17 mouse cellular contexts compared by ENCODE assay signal in genomic region chr11:88372589-88372988, GRCm38 (mm10).
DNase-seq lines count a peak whose midpoint lies in the region; ATAC-seq lines count a peak whose summit lies in the region.
"Had no signal": no experiment of that assay in that cellular context is flagged by ENCODE, and none has a peak within 500 bp of the region (broad histone marks: within the 10 kb centered on the region; RNA-seq: fewer than 3 reads in every experiment).

No protein-coding gene starts in this region.

- no peak for DNase-seq in hindbrain, embryonic 10.5 days (ENCODE audit: low spot score)
- no peak for DNase-seq in hindbrain, embryonic 11.5 days (ENCODE audit: low spot score)
- no peak for DNase-seq in embryonic facial prominence, embryonic 14.5 days (ENCODE audit: low spot score)
- DNase-seq in layer of hippocampus, adult 18-20 months (ENCODE audit: low spot score in 2 of 2) = peak; percentile 32 to 69
- no peak for DNase-seq in urinary bladder, adult 18-20 months (ENCODE audit: low spot score in 2 of 2)
- DNase-seq in adrenal gland, postnatal 4 days (ENCODE audit: low spot score in 2 of 2) = no peak
- DNase-seq in left cerebral cortex, adult 8-10 months (ENCODE audit: low spot score in 2 of 2) = no peak
- DNase-seq: adrenal gland, adult 2 months; B cell, adult 2 months; cerebellum, adult 9-11 months; heart, adult 18-20 months; lung, embryonic 14.5 days; thymus, postnatal 25 days had no signal

- 87% methylated on average over 4 of the region's 4 CpGs for WGBS in hindbrain, embryonic 10.5 days
- 91% methylated on average over 4 of the region's 4 CpGs for WGBS in hindbrain, embryonic 11.5 days
- WGBS in embryonic facial prominence, embryonic 14.5 days = 68% methylated on average over 4 of the region's 4 CpGs
- WGBS in midbrain, embryonic 15.5 days = 68% methylated on average over 4 of the region's 4 CpGs

- no peak for ATAC-seq in hindbrain, embryonic 11.5 days (ENCODE audit: low FRiP score)
- no peak for ATAC-seq in embryonic facial prominence, embryonic 14.5 days (ENCODE audit: low read depth)
- no peak for ATAC-seq in midbrain, embryonic 15.5 days (replicated peaks)
- ATAC-seq: inflammation-experienced regulatory T-cells, adult 6 months had no signal

- no peak overlapping the region for H3K9ac ChIP-seq in hindbrain, embryonic 11.5 days (ENCODE audit: low read depth, low read length)
- H3K9ac ChIP-seq in embryonic facial prominence, embryonic 14.5 days (ENCODE audit: low read depth, low read length) = no peak overlapping the region
- H3K9ac ChIP-seq in midbrain, embryonic 15.5 days = no peak overlapping the region
- H3K9ac ChIP-seq: kidney, embryonic 15.5 days; lung, embryonic 14.5 days had no signal

- 0 out of 2 replicates have a peak overlapping the region, but pooled peaks have one; percentile 53 for H3K27ac ChIP-seq in hindbrain, embryonic 10.5 days
- H3K27ac ChIP-seq in hindbrain, embryonic 11.5 days (ENCODE audit: low read depth, low read length) = no peak overlapping the region
- 0 out of 2 replicates have a peak overlapping the region, but pooled peaks have one; percentile 8 for H3K27ac ChIP-seq in embryonic facial prominence, embryonic 14.5 days (replicated peaks; ENCODE audit: low read depth, low read length)
- H3K27ac ChIP-seq in midbrain, embryonic 15.5 days = peak overlapping the region; percentile 49

- no peaks in the 10 kb centered on the region for H3K27me3 ChIP-seq in hindbrain, embryonic 10.5 days (ENCODE audit: insufficient read depth, poor library complexity, severe bottlenecking)
- H3K27me3 ChIP-seq in hindbrain, embryonic 11.5 days (ENCODE audit: control insufficient read depth, insufficient read depth, low read length) = no peaks in the 10 kb centered on the region
- no peaks in the 10 kb centered on the region for H3K27me3 ChIP-seq in embryonic facial prominence, embryonic 14.5 days (replicated peaks; ENCODE audit: control insufficient read depth, insufficient read depth, low read length)
- H3K27me3 ChIP-seq in midbrain, embryonic 15.5 days (replicated peaks) = no peaks in the 10 kb centered on the region
- H3K27me3 ChIP-seq: kidney, embryonic 15.5 days; megakaryocyte, embryonic 14.5 days had no signal

- H3K4me2 ChIP-seq in hindbrain, embryonic 11.5 days (replicated peaks; ENCODE audit: low read depth, low read length) = no peak overlapping the region
- no peak overlapping the region for H3K4me2 ChIP-seq in embryonic facial prominence, embryonic 14.5 days (ENCODE audit: low read depth, low read length)
- H3K4me2 ChIP-seq in midbrain, embryonic 15.5 days = no peak overlapping the region
- H3K4me2 ChIP-seq: kidney, embryonic 15.5 days; lung, embryonic 14.5 days had no signal

- H3K4me1 ChIP-seq in hindbrain, embryonic 10.5 days (replicated peaks) = peaks cover 26% of the 10 kb centered on the region
- H3K4me1 ChIP-seq in hindbrain, embryonic 11.5 days (replicated peaks; ENCODE audit: control insufficient read depth, insufficient read depth, low read length) = no peaks in the 10 kb centered on the region
- H3K4me1 ChIP-seq in embryonic facial prominence, embryonic 14.5 days (ENCODE audit: control insufficient read depth, insufficient read depth, low read length) = peaks cover 6% of the 10 kb centered on the region; the same call in 1 of the 2 replicates
- H3K4me1 ChIP-seq in midbrain, embryonic 15.5 days = peaks cover 26% of the 10 kb centered on the region

- peaks cover 72% of the 10 kb centered on the region for H3K36me3 ChIP-seq in hindbrain, embryonic 10.5 days
- H3K36me3 ChIP-seq in hindbrain, embryonic 11.5 days (ENCODE audit: control insufficient read depth, insufficient read depth, low read length) = no peaks in the 10 kb centered on the region
- H3K36me3 ChIP-seq in embryonic facial prominence, embryonic 14.5 days (ENCODE audit: control insufficient read depth, insufficient read depth, low read length) = peaks cover 6% of the 10 kb centered on the region; the same call in 1 of the 2 replicates
- no peaks in the 10 kb centered on the region for H3K36me3 ChIP-seq in midbrain, embryonic 15.5 days (replicated peaks)

- no peak overlapping the region for H3K4me3 ChIP-seq in hindbrain, embryonic 10.5 days
- no peak overlapping the region for H3K4me3 ChIP-seq in hindbrain, embryonic 11.5 days (ENCODE audit: low read depth, low read length)
- no peak overlapping the region for H3K4me3 ChIP-seq in embryonic facial prominence, embryonic 14.5 days (ENCODE audit: low read depth, low read length)
- no peak overlapping the region for H3K4me3 ChIP-seq in midbrain, embryonic 15.5 days
- H3K4me3 ChIP-seq: kidney, embryonic 15.5 days; megakaryocyte, embryonic 14.5 days had no signal

- H3K9me3 ChIP-seq in hindbrain, embryonic 10.5 days = no peaks in the 10 kb centered on the region
- no peaks in the 10 kb centered on the region for H3K9me3 ChIP-seq in hindbrain, embryonic 11.5 days (ENCODE audit: control insufficient read depth, low read length)
- H3K9me3 ChIP-seq in embryonic facial prominence, embryonic 14.5 days (ENCODE audit: control insufficient read depth, low read length) = no peaks in the 10 kb centered on the region
- no peaks in the 10 kb centered on the region for H3K9me3 ChIP-seq in midbrain, embryonic 15.5 days
- H3K9me3 ChIP-seq: kidney, embryonic 15.5 days; megakaryocyte, embryonic 14.5 days had no signal

Comparison
In these comparisons a context has a peak if more than half of its experiments do, and no peak if none do; other contexts are left out.
1. DNase-seq: peak in layer of hippocampus, adult 18-20 months (2 of 2); none in hindbrain, embryonic 10.5 days (single experiment), hindbrain, embryonic 11.5 days (single experiment), embryonic facial prominence, embryonic 14.5 days (single experiment), urinary bladder, adult 18-20 months (0 of 2), adrenal gland, postnatal 4 days (0 of 2) and left cerebral cortex, adult 8-10 months (0 of 2).